Mouse (Mus musculus): Measurements from ENCODE around the gene Scimp.

The Scimp gene

GRCm38 (mm10) chr11:70811471-70812240 is 730 bp downstream of the Scimp start:
- no peak for DNase-seq

- DNase-seq, result no peak
Observed at GRCm38 (mm10) chr11:70811041-70811440, 1.3 kb downstream of the Scimp start.

- no peak for DNase-seq
Observed at GRCm38 (mm10) chr11:70809011-70809410, 3.4 kb downstream of the Scimp start.

- no peak for DNase-seq
Observed at GRCm38 (mm10) chr11:70808101-70808500, 4.3 kb downstream of the Scimp start.

GRCm38 (mm10) chr11:70807630-70808029 is 4.8 kb downstream of the Scimp start:
- no peak for DNase-seq

- DNase-seq, result peak; percentile 92
Observed at GRCm38 (mm10) chr11:70806697-70807096, 5.7 kb downstream of the Scimp start.

- peak; percentile 92 for DNase-seq
Observed at GRCm38 (mm10) chr11:70805641-70806175, 6.7 kb downstream of the Scimp start.

- DNase-seq, result no peak
Observed at GRCm38 (mm10) chr11:70804395-70804794, 8.0 kb downstream of the Scimp start.

- DNase-seq, result peak; percentile 93
Observed at GRCm38 (mm10) chr11:70803711-70804200, 8.6 kb downstream of the Scimp start.

- DNase-seq, result peak; percentile 92
Observed at GRCm38 (mm10) chr11:70802865-70803261, 9.5 kb downstream of the Scimp start.

GRCm38 (mm10) chr11:70802208-70802864 is 10.1 kb downstream of the Scimp start:
- no peak for DNase-seq

- DNase-seq, result no peak
Observed at GRCm38 (mm10) chr11:70792409-70792808, 20.0 kb downstream of the Scimp start.

- DNase-seq, result no peak
Observed at GRCm38 (mm10) chr11:70791676-70792075, 20.7 kb downstream of the Scimp start.

- DNase-seq, result peak; percentile 92
Observed at GRCm38 (mm10) chr11:70790874-70791551, 21.4 kb downstream of the Scimp start.

- DNase-seq, result no peak
Observed at GRCm38 (mm10) chr11:70790426-70790825, 22.0 kb downstream of the Scimp start.

GRCm38 (mm10) chr11:70788972-70789655 is 23.3 kb downstream of the Scimp start:
- DNase-seq, result peak; percentile 74

- DNase-seq, result peak; percentile 95
Observed at GRCm38 (mm10) chr11:70787052-70787451, 25.3 kb downstream of the Scimp start.

- no peak for DNase-seq
Observed at GRCm38 (mm10) chr11:70785908-70786307, 26.5 kb downstream of the Scimp start.

- peak; percentile 77 for DNase-seq
Observed at GRCm38 (mm10) chr11:70778058-70778457, 34.3 kb downstream of the Scimp start.

- no peak for DNase-seq
Observed at GRCm38 (mm10) chr11:70777634-70778033, 34.8 kb downstream of the Scimp start.

- DNase-seq, result peak; percentile 95
Observed at GRCm38 (mm10) chr11:70776830-70777571, 35.4 kb downstream of the Scimp start.

GRCm38 (mm10) chr11:70770804-70771203 is 41.6 kb downstream of the Scimp start:
- DNase-seq, result peak; percentile 82

Data from heart, adult 11 months (tissue).